Mouse (Mus musculus) embryonic facial prominence, embryonic 12.5 days (tissue): ENCODE data around the gene Slc7a6. TPM values are rescaled to one million over a fixed set of nuclear protein-coding genes. Genes with fewer than 3 reads are reported as not detected.

ENCODE experiments used
- ATAC-seq: fragments of 200-750 bp; cut with Nextera tagmentation; 2 replicates; pipeline ENCODE4 v1.8.0; 2017; ENCODE audit not compliant: insufficient number of reproducible peaks, insufficient read depth, low FRiP score, low TSS enrichment
- H3K27ac ChIP-seq: fragments of 300-500 bp; sonication (generic); 2 replicates; pipeline ENCODE4 v1.5.1; 2016; ENCODE audit warnings: mild to moderate bottlenecking
- H3K27me3 ChIP-seq: fragments of 300-500 bp; sonication (generic); 2 replicates; pipeline ENCODE4 v1.6.1; 2016; ENCODE audit warnings: mild to moderate bottlenecking, moderate library complexity
- H3K36me3 ChIP-seq: fragments of 300-500 bp; sonication (generic); 2 replicates; pipeline ENCODE4 v1.6.1; 2016; ENCODE audit warnings: mild to moderate bottlenecking
- H3K4me1 ChIP-seq: fragments of 300-500 bp; sonication (generic); 2 replicates; pipeline ENCODE4 v1.6.1; 2016
- H3K4me2 ChIP-seq: fragments of 300-500 bp; sonication (generic); replicated peaks from 2 replicates; pipeline ENCODE4 v1.6.1; 2016; ENCODE audit warnings: mild to moderate bottlenecking, moderate library complexity
- H3K4me3 ChIP-seq: fragments of 300-500 bp; sonication (generic); 2 replicates; pipeline ENCODE4 v1.5.1; 2016; ENCODE audit warnings: mild to moderate bottlenecking
- H3K9ac ChIP-seq: fragments of 300-500 bp; sonication (generic); 2 replicates; pipeline ENCODE4 v1.6.1; 2016; ENCODE audit warnings: mild to moderate bottlenecking, moderate library complexity
- H3K9me3 ChIP-seq: fragments of 300-500 bp; sonication (generic); 2 replicates; pipeline ENCODE4 v1.6.1; 2016; ENCODE audit warnings: mild to moderate bottlenecking, moderate library complexity
- WGBS: fragments of 180-500 bp; shearing (Covaris S2); methylation state at CpG from one replicate; pipeline ENCODE4 v1.1.7; 2016; 5-methylcytosine and 5-hydroxymethylcytosine counted together
- polyA plus RNA-seq: library from polyadenylated mRNA; unstranded; fragments of >200 nt; fragmentation: Nextera tagmentation; extraction: Ambion mirVana; gene quantifications from 2 replicates; pipeline ENCODE4 v1.2.1, GENCODE M21; 2016

Gene Slc7a6
- polyA plus RNA-seq, 1 experiment from 2014 or later = 52.8 TPM

- H3K27me3 ChIP-seq = no peaks in the 10 kb centered on the region
- H3K9me3 ChIP-seq = no peaks in the 10 kb centered on the region
- no peak overlapping the region for H3K4me2 ChIP-seq
- H3K36me3 ChIP-seq = peaks cover 65% of the 10 kb centered on the region
- no peak overlapping the region for H3K4me3 ChIP-seq
- no peak for ATAC-seq
- no peaks in the 10 kb centered on the region for H3K4me1 ChIP-seq
- no peak overlapping the region for H3K27ac ChIP-seq
- no peak overlapping the region for H3K9ac ChIP-seq
- 89% methylated on average over 17 of the region's 17 CpGs for WGBS
Measured at GRCm38 (mm10) chr8:106234567-106235261, 66.1 kb downstream of the Slc7a6 start.

- WGBS = 91% methylated on average over 5 of the region's 5 CpGs
- no peak for ATAC-seq
- H3K27ac ChIP-seq = no peak overlapping the region
- no peak overlapping the region for H3K4me2 ChIP-seq
- H3K36me3 ChIP-seq = peaks cover 75% of the 10 kb centered on the region
- H3K9ac ChIP-seq = no peak overlapping the region
- no peaks in the 10 kb centered on the region for H3K9me3 ChIP-seq
- no peaks in the 10 kb centered on the region for H3K4me1 ChIP-seq
- H3K4me3 ChIP-seq = no peak overlapping the region
- no peaks in the 10 kb centered on the region for H3K27me3 ChIP-seq
Measured at GRCm38 (mm10) chr8:106237106-106237505, 68.4 kb downstream of the Slc7a6 start.

Other genes with a start within 250 kb of the Slc7a6 start
- gene Ctrl, start 235.0 kb upstream of the Slc7a6 start, polyA plus RNA-seq = 1.9 and 2.2 TPM in 2 replicates
- gene Psmb10, start 230.4 kb upstream of the Slc7a6 start, polyA plus RNA-seq = 22.9 and 31.7 TPM in 2 replicates
- 2.3 and 3.0 TPM in 2 replicates for gene Lcat, start 225.5 kb upstream of the Slc7a6 start, polyA plus RNA-seq
- 44.3 and 48.2 TPM in 2 replicates for gene Slc12a4, start 202.8 kb upstream of the Slc7a6 start, polyA plus RNA-seq
- not detected in 2 replicates for gene Dpep3, start 189.4 kb upstream of the Slc7a6 start, polyA plus RNA-seq
- gene Dus2, start 177.5 kb upstream of the Slc7a6 start, polyA plus RNA-seq = 25.3 and 26.6 TPM in 2 replicates
- not detected in 2 replicates for gene Dpep2nb, start 162.9 kb upstream of the Slc7a6 start, polyA plus RNA-seq
- gene Ddx28, start 157.0 kb upstream of the Slc7a6 start, polyA plus RNA-seq = 21.6 and 22.6 TPM in 2 replicates
- gene Nfatc3, start 110.0 kb upstream of the Slc7a6 start, polyA plus RNA-seq = 7.8 and 9.3 TPM in 2 replicates
- 10.4 and 11.3 TPM in 2 replicates for gene Esrp2, start 31.9 kb upstream of the Slc7a6 start, polyA plus RNA-seq
- 18.2 and 18.4 TPM in 2 replicates for gene Pla2g15, start 18.5 kb upstream of the Slc7a6 start, polyA plus RNA-seq
- 41.7 and 43.4 TPM in 2 replicates for gene Slc7a6os, start 42.1 kb downstream of the Slc7a6 start, polyA plus RNA-seq
- gene Prmt7, start 42.1 kb downstream of the Slc7a6 start, polyA plus RNA-seq = 56.9 and 57.3 TPM in 2 replicates
- gene Smpd3, start 169.1 kb downstream of the Slc7a6 start, polyA plus RNA-seq = 4.3 and 4.4 TPM in 2 replicates
- 34.6 and 34.7 TPM in 2 replicates for gene Zfp90, start 246.5 kb downstream of the Slc7a6 start, polyA plus RNA-seq